Mouse (Mus musculus) urinary bladder, adult 2 months (tissue): ENCODE measurements around the gene Cntnap5a. TPM values are rescaled to one million over a fixed set of nuclear protein-coding genes. Genes with fewer than 3 reads are reported as not detected.
"Not testable (repeated sequence)": the region's sequence is repeated elsewhere in the genome, so short reads cannot be mapped to it uniquely, and the experiment has no call there.

Source experiments
- DNase-seq: peaks from one replicate; pipeline ENCODE4 v3.0.0; 2022; ENCODE audit warnings: low spot score
- polyA plus RNA-seq: library from polyadenylated mRNA; depleted of rRNA; stranded (reverse); fragments of >200 nt; gene quantifications from 2 replicates; pipeline ENCODE4 v1.2.3, GENCODE M21; 2012

The Cntnap5a gene
- polyA plus RNA-seq, 1 experiment = 0.01 TPM

- no peak for DNase-seq
Observed at GRCm38 (mm10) chr1:116044083-116044482, 359.5 kb downstream of the Cntnap5a start.

- DNase-seq = no peak
Observed at GRCm38 (mm10) chr1:116107010-116107723, 422.6 kb downstream of the Cntnap5a start.

- no peak for DNase-seq
Observed at GRCm38 (mm10) chr1:116107724-116108058, 423.1 kb downstream of the Cntnap5a start.

GRCm38 (mm10) chr1:116108381-116108780 lies 423.8 kb downstream of the Cntnap5a start:
- DNase-seq = no peak

- no peak for DNase-seq
Observed at GRCm38 (mm10) chr1:116125767-116126166, 441.2 kb downstream of the Cntnap5a start.

- DNase-seq = no peak
Observed at GRCm38 (mm10) chr1:116127085-116127484, 442.5 kb downstream of the Cntnap5a start.

GRCm38 (mm10) chr1:116128450-116129246 lies 444.1 kb downstream of the Cntnap5a start:
- DNase-seq = no peak

GRCm38 (mm10) chr1:116132471-116132870 lies 447.9 kb downstream of the Cntnap5a start:
- no peak for DNase-seq

GRCm38 (mm10) chr1:116149764-116150369 lies 465.3 kb downstream of the Cntnap5a start:
- DNase-seq = no peak

GRCm38 (mm10) chr1:116184471-116184870 lies 499.9 kb downstream of the Cntnap5a start:
- no peak for DNase-seq

GRCm38 (mm10) chr1:116188142-116188541 lies 503.6 kb downstream of the Cntnap5a start:
- not testable (repeated sequence) for DNase-seq

GRCm38 (mm10) chr1:116192299-116192698 lies 507.7 kb downstream of the Cntnap5a start:
- DNase-seq = no peak

GRCm38 (mm10) chr1:116216883-116217282 lies 532.3 kb downstream of the Cntnap5a start:
- DNase-seq = no peak

GRCm38 (mm10) chr1:116240538-116240937 lies 556.0 kb downstream of the Cntnap5a start:
- no peak for DNase-seq

- DNase-seq = no peak
Observed at GRCm38 (mm10) chr1:116243856-116244255, 559.3 kb downstream of the Cntnap5a start.

- DNase-seq = no peak
Observed at GRCm38 (mm10) chr1:116281144-116281543, 596.6 kb downstream of the Cntnap5a start.

- DNase-seq = no peak
Observed at GRCm38 (mm10) chr1:116283968-116284367, 599.4 kb downstream of the Cntnap5a start.

- no peak for DNase-seq
Observed at GRCm38 (mm10) chr1:116306555-116306954, 622.0 kb downstream of the Cntnap5a start.

GRCm38 (mm10) chr1:116311512-116311911 lies 627.0 kb downstream of the Cntnap5a start:
- DNase-seq = no peak

- DNase-seq = no peak
Observed at GRCm38 (mm10) chr1:116313269-116313668, 628.7 kb downstream of the Cntnap5a start.

GRCm38 (mm10) chr1:116324505-116324904 lies 639.9 kb downstream of the Cntnap5a start:
- no peak for DNase-seq

GRCm38 (mm10) chr1:116353669-116354068 lies 669.1 kb downstream of the Cntnap5a start:
- no peak for DNase-seq

- no peak for DNase-seq
Observed at GRCm38 (mm10) chr1:116365606-116366005, 681.0 kb downstream of the Cntnap5a start.
